Mouse (Mus musculus) brain, embryonic 14.5 days (tissue): Measurements from ENCODE around the gene Pm20d1.

Source experiments
- CTCF ChIP-seq: fragments of 200-500 bp; IDR thresholded peaks from 2 replicates; pipeline ENCODE4 v1.5.1; 2012; ENCODE audit warnings: inconsistent platforms, mild to moderate bottlenecking, moderate library complexity, borderline replicate concordance; ENCODE audit not compliant: insufficient read depth, insufficient read length; ENCODE audit errors: extremely low read depth
- POLR2A ChIP-seq: fragments of 200-500 bp; IDR thresholded peaks from 2 replicates; pipeline ENCODE4 v1.6.1; 2012; ENCODE audit warnings: mild to moderate bottlenecking, inconsistent platforms, borderline replicate concordance; ENCODE audit not compliant: poor library complexity, insufficient read depth, insufficient read length, severe bottlenecking; ENCODE audit errors: extremely low read depth

DNA sequence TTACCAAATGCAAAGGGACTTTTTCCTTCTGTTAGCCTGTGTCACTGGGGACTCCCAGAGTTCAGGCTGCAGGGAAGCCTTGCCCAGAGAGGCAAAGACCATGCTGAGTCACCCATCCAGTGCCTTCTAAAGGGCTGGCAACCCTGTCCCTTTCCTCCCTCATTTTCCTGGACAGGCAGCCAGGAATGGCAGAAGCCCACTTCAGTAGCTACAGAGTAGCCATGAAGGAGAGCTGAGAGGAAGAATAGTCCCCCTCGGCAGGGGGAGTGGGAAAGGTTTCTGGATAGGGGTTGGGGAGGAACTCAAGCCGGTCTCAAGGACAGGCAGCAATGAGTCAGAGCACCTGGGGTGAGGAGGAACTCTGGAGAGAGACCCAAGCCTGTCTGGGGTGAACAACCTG is 49.4 kb upstream of the Pm20d1 start:
- TF ChIP-seq CTCF: no peak
- no peak for TF ChIP-seq POLR2A
